Mouse (Mus musculus) midbrain, postnatal 0 days (tissue): ENCODE measurements around the gene Afg1l. TPM values are rescaled to one million over a fixed set of nuclear protein-coding genes. Genes with fewer than 3 reads are reported as not detected.

Experiments
- ATAC-seq: fragments of 200-750 bp; cut with Nextera tagmentation; 2 replicates; pipeline ENCODE4 v1.8.0; 2017; ENCODE audit warnings: moderate number of reproducible peaks, mild to moderate bottlenecking, moderate TSS enrichment, moderate library complexity; ENCODE audit not compliant: low FRiP score
- DNase-seq: peaks from one replicate; pipeline ENCODE4 v3.0.0-alpha.2; 2015; ENCODE audit warnings: low spot score
- H3K27ac ChIP-seq: fragments of 300-500 bp; sonication (generic); 2 replicates; pipeline ENCODE4 v1.5.1; 2014; ENCODE audit warnings: low read depth, mild to moderate bottlenecking, low read length, mixed read lengths
- H3K27me3 ChIP-seq: fragments of 300-500 bp; sonication (generic); 2 replicates; pipeline ENCODE4 v1.6.1; 2014; ENCODE audit warnings: low read length, control low read depth, mixed read lengths; ENCODE audit not compliant: insufficient read depth
- H3K36me3 ChIP-seq: fragments of 300-500 bp; sonication (generic); 2 replicates; pipeline ENCODE4 v1.6.1; 2014; ENCODE audit warnings: low read length, control low read depth, mixed read lengths; ENCODE audit not compliant: insufficient read depth
- H3K4me1 ChIP-seq: fragments of 300-500 bp; sonication (generic); 2 replicates; pipeline ENCODE4 v1.6.1; 2014; ENCODE audit warnings: mild to moderate bottlenecking, control low read depth, antibody characterized with exemption, low read length, mixed read lengths; ENCODE audit not compliant: insufficient read depth
- H3K4me2 ChIP-seq: fragments of 300-500 bp; sonication (generic); 2 replicates; pipeline ENCODE4 v1.6.1; 2014; ENCODE audit warnings: low read depth, mild to moderate bottlenecking, low read length, mixed read lengths; ENCODE audit not compliant: poor library complexity, severe bottlenecking
- H3K4me3 ChIP-seq: fragments of 300-500 bp; sonication (generic); 2 replicates; pipeline ENCODE4 v1.5.1; 2014; ENCODE audit warnings: low read depth, mild to moderate bottlenecking, low read length, moderate library complexity
- H3K9ac ChIP-seq: fragments of 300-500 bp; sonication (generic); replicated peaks from 2 replicates; pipeline ENCODE4 v1.6.1; 2014; ENCODE audit warnings: mild to moderate bottlenecking, low read length, moderate library complexity, mixed read lengths; ENCODE audit not compliant: poor library complexity, severe bottlenecking
- H3K9me3 ChIP-seq: fragments of 300-500 bp; sonication (generic); 2 replicates; pipeline ENCODE4 v1.6.1; 2016; ENCODE audit warnings: low read length, control low read depth
- CTCF ChIP-seq: IDR thresholded peaks from 2 replicates; pipeline ENCODE4 v1.5.1; 2016; ENCODE audit warnings: antibody characterized with exemption, mild to moderate bottlenecking
- WGBS: fragments of 180-500 bp; shearing (Covaris S2); extraction: QIAGEN DNeasy Blood & Tissue Kit; methylation state at CpG from one replicate; pipeline ENCODE4 v1.1.7; 2014; 5-methylcytosine and 5-hydroxymethylcytosine counted together
- polyA plus RNA-seq: library from polyadenylated mRNA; unstranded; fragments of >200 nt; fragmentation: Nextera tagmentation; extraction: Ambion mirVana; gene quantifications from 2 replicates; pipeline ENCODE4 v1.2.1, GENCODE M21; 2015
- total RNA-seq: library from RNA; depleted of rRNA; stranded (reverse); fragments of >200 nt; gene quantifications from 2 replicates; pipeline ENCODE4 v1.2.3, GENCODE M21; 2014

The Afg1l gene
- total and polyA plus RNA-seq, 2 experiments from 2014 or later = 5.8 to 8.5 TPM

- Histone ChIP-seq H3K36me3 (no peaks in the 10 kb centered on the region), H3K27ac (no peak overlapping the region), H3K4me3 (no peak overlapping the region), H3K4me2 (no peak overlapping the region), H3K9me3 (no peaks in the 10 kb centered on the region), H3K4me1 (no peaks in the 10 kb centered on the region), H3K9ac (no peak overlapping the region), H3K27me3 (no peaks in the 10 kb centered on the region)
- ATAC-seq (no peak), DNase-seq (no peak)
- 47% methylated on average over 8 of the region's 8 CpGs for WGBS
- no peak for TF ChIP-seq CTCF
Observed at GRCm38 (mm10) chr10:42488606-42489296, 10.4 kb upstream of the Afg1l start.

GRCm38 (mm10) chr10:42480719-42481118 is 2.4 kb upstream of the Afg1l start:
- DNase-seq = no peak

GRCm38 (mm10) chr10:42477550-42478340 is 620 bp downstream of the Afg1l start:
- DNase-seq (no peak), ATAC-seq (peak; percentile 56)
- no peak for TF ChIP-seq CTCF
- Histone ChIP-seq H3K27ac (peak overlapping the region; percentile 80), H3K36me3 (no peaks in the 10 kb centered on the region), H3K27me3 (no peaks in the 10 kb centered on the region), H3K9ac (peak overlapping the region; percentile 86), H3K4me3 (peak overlapping the region; percentile 73), H3K9me3 (no peaks in the 10 kb centered on the region), H3K4me1 (no peaks in the 10 kb centered on the region; the same call in 1 of the 2 replicates), H3K4me2 (peak overlapping the region; percentile 93)
- 12% methylated on average over 25 of the region's 25 CpGs for WGBS

More at GRCm38 (mm10) chr10:42480719-42481118, 2.4 kb upstream of the Afg1l start:
- ATAC-seq = no peak
- no peaks in the 10 kb centered on the region for H3K9me3 ChIP-seq
- no peak overlapping the region for H3K4me3 ChIP-seq
- no peak overlapping the region for H3K4me2 ChIP-seq
- 73% methylated on average over 4 of the region's 4 CpGs for WGBS
- no peak overlapping the region for H3K27ac ChIP-seq
- H3K36me3 ChIP-seq = no peaks in the 10 kb centered on the region
- no peak overlapping the region for H3K9ac ChIP-seq
- no peaks in the 10 kb centered on the region for H3K27me3 ChIP-seq
- no peaks in the 10 kb centered on the region; the same call in 1 of the 2 replicates for H3K4me1 ChIP-seq
- no peak for TF ChIP-seq CTCF

GRCm38 (mm10) chr10:42476774-42477475 is 1.4 kb downstream of the Afg1l start:
- Histone ChIP-seq H3K36me3 (no peaks in the 10 kb centered on the region), H3K4me3 (no peak overlapping the region), H3K9ac (no peak overlapping the region), H3K9me3 (no peaks in the 10 kb centered on the region), H3K4me2 (no peak overlapping the region), H3K27me3 (no peaks in the 10 kb centered on the region), H3K4me1 (no peaks in the 10 kb centered on the region; the same call in 1 of the 2 replicates), H3K27ac (no peak overlapping the region)
- DNase-seq = no peak
- 93% methylated on average over 10 of the region's 10 CpGs for WGBS
- no peak for ATAC-seq
- TF ChIP-seq CTCF = no peak

GRCm38 (mm10) chr10:42474946-42475514 is 3.3 kb downstream of the Afg1l start:
- no peak for TF ChIP-seq CTCF
- no peak overlapping the region for H3K9ac ChIP-seq
- no peaks in the 10 kb centered on the region for H3K36me3 ChIP-seq
- ATAC-seq (no peak), DNase-seq (no peak)
- H3K4me1 ChIP-seq = no peaks in the 10 kb centered on the region; the same call in 1 of the 2 replicates
- no peaks in the 10 kb centered on the region for H3K9me3 ChIP-seq
- H3K4me3 ChIP-seq = no peak overlapping the region
- H3K27me3 ChIP-seq = no peaks in the 10 kb centered on the region
- H3K4me2 ChIP-seq = no peak overlapping the region
- H3K27ac ChIP-seq = no peak overlapping the region
- 81% methylated on average over 6 of the region's 6 CpGs for WGBS
